Mouse (Mus musculus) neural tube, embryonic 15.5 days (tissue): ENCODE data around the gene Slit3. TPM values are rescaled to one million over a fixed set of nuclear protein-coding genes. Genes with fewer than 3 reads are reported as not detected.

Source experiments
- ATAC-seq: fragments of 200-750 bp; cut with Nextera tagmentation; 2 replicates; pipeline ENCODE4 v1.8.0; 2017; ENCODE audit warnings: mild to moderate bottlenecking, moderate TSS enrichment, moderate library complexity; ENCODE audit not compliant: low FRiP score
- H3K27ac ChIP-seq: fragments of 300-500 bp; sonication (generic); replicated peaks from 2 replicates; pipeline ENCODE4 v1.5.1; 2015; ENCODE audit warnings: mild to moderate bottlenecking, inconsistent platforms
- H3K27me3 ChIP-seq: fragments of 300-500 bp; sonication (generic); replicated peaks from 2 replicates; pipeline ENCODE4 v1.6.1; 2015; ENCODE audit warnings: inconsistent platforms
- H3K36me3 ChIP-seq: fragments of 300-500 bp; sonication (generic); 2 replicates; pipeline ENCODE4 v1.6.1; 2015; ENCODE audit warnings: inconsistent platforms
- H3K4me1 ChIP-seq: fragments of 300-500 bp; sonication (generic); 2 replicates; pipeline ENCODE4 v1.6.1; 2015; ENCODE audit warnings: inconsistent platforms
- H3K4me2 ChIP-seq: fragments of 300-500 bp; sonication (generic); 2 replicates; pipeline ENCODE4 v1.6.1; 2015; ENCODE audit warnings: inconsistent platforms, mild to moderate bottlenecking, moderate library complexity
- H3K4me3 ChIP-seq: fragments of 300-500 bp; sonication (generic); replicated peaks from 2 replicates; pipeline ENCODE4 v1.5.1; 2015; ENCODE audit warnings: mild to moderate bottlenecking, inconsistent platforms
- H3K9ac ChIP-seq: fragments of 300-500 bp; sonication (generic); replicated peaks from 2 replicates; pipeline ENCODE4 v1.6.1; 2015; ENCODE audit warnings: mild to moderate bottlenecking, inconsistent platforms
- H3K9me3 ChIP-seq: fragments of 300-500 bp; sonication (generic); replicated peaks from 2 replicates; pipeline ENCODE4 v1.6.1; 2016; ENCODE audit warnings: inconsistent platforms
- WGBS: fragments of 180-500 bp; shearing (Covaris S2); methylation state at CpG from one replicate; pipeline ENCODE4 v1.1.7; 2015; ENCODE audit warnings: mixed read lengths; 5-methylcytosine and 5-hydroxymethylcytosine counted together
- polyA plus RNA-seq: library from polyadenylated mRNA; unstranded; fragments of >200 nt; fragmentation: Nextera tagmentation; extraction: Ambion mirVana; gene quantifications from 2 replicates; pipeline ENCODE4 v1.2.1, GENCODE M21; 2015

Slit3 gene
- polyA plus RNA-seq, 1 experiment from 2014 or later: 26.2 TPM

GRCm38 (mm10) chr11:35732366-35732765, 611.3 kb downstream of the Slit3 start:
- Histone ChIP-seq H3K9ac (no peak overlapping the region), H3K27me3 (no peaks in the 10 kb centered on the region), H3K4me2 (no peak overlapping the region), H3K4me3 (no peak overlapping the region), H3K4me1 (peaks cover 9% of the 10 kb centered on the region), H3K27ac (no peak overlapping the region), H3K9me3 (no peaks in the 10 kb centered on the region), H3K36me3 (no peaks in the 10 kb centered on the region)
- ATAC-seq: no peak
- 72% methylated on average over 1 of the region's 1 CpGs for WGBS

DNA sequence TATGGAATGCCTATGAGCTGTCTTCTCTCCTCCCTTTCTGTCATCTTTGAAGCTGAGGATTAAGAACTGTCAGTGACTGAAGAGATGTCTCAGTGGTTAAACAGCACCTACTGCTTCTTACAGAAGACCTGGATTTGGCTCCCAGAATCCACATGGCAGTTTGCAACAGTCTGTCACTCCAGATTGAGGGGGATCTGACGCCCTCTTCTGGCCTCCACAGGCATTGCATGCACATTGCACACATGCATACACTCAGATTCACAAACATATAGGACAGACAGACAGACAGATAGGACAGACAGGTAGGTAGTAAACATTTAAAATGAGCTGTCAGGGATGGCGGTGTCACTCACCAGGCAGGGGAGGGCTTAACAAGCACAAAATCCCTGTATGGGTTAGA, 615.8 kb downstream of the Slit3 start:
- H3K36me3 ChIP-seq: no peaks in the 10 kb centered on the region
- H3K4me1 ChIP-seq: no peaks in the 10 kb centered on the region
- no peak overlapping the region for H3K4me2 ChIP-seq
- H3K27me3 ChIP-seq: no peaks in the 10 kb centered on the region
- H3K27ac ChIP-seq: no peak overlapping the region
- H3K9me3 ChIP-seq: no peaks in the 10 kb centered on the region
- H3K9ac ChIP-seq: no peak overlapping the region
- WGBS: 77% methylated on average over 2 of the region's 2 CpGs
- H3K4me3 ChIP-seq: no peak overlapping the region
- ATAC-seq: no peak

DNA sequence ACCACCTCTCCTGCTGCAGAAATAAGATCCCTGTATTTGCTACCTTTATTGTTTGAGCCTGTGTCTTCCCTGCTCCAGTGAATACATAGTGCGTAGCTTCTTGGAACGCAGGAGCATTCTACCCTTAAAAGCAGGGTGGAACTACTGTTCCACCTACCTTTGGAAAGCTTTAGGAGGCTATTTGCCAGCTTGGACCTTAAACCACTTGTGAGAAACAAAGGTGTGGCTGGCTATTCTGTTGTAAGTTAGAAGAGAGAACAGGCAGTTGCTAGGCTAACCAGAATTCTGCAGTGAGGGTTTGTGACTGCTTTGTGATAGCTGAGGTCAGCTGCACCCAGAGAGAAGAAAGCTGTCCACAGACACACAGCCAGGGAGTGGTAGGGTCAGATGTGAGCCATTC, 616.2 kb downstream of the Slit3 start:
- Histone ChIP-seq H3K27ac (no peak overlapping the region), H3K9me3 (no peaks in the 10 kb centered on the region), H3K36me3 (no peaks in the 10 kb centered on the region), H3K9ac (no peak overlapping the region), H3K4me3 (no peak overlapping the region), H3K27me3 (no peaks in the 10 kb centered on the region), H3K4me2 (no peak overlapping the region), H3K4me1 (no peaks in the 10 kb centered on the region)
- WGBS: 96% methylated on average over 2 of the region's 2 CpGs
- no peak for ATAC-seq

- no peaks in the 10 kb centered on the region for H3K9me3 ChIP-seq
- H3K36me3 ChIP-seq: no peaks in the 10 kb centered on the region
- no peak overlapping the region for H3K27ac ChIP-seq
- no peak overlapping the region for H3K4me3 ChIP-seq
- ATAC-seq: no peak
- 84% methylated on average over 3 of the region's 3 CpGs for WGBS
- H3K27me3 ChIP-seq: no peaks in the 10 kb centered on the region
- H3K9ac ChIP-seq: no peak overlapping the region
- H3K4me2 ChIP-seq: no peak overlapping the region
- H3K4me1 ChIP-seq: no peaks in the 10 kb centered on the region
These were observed 617.1 kb downstream of the Slit3 start for GRCm38 (mm10) chr11:35738102-35738501.

GRCm38 (mm10) chr11:35743586-35743985, 622.6 kb downstream of the Slit3 start:
- no peak for ATAC-seq
- H3K4me1 ChIP-seq: no peaks in the 10 kb centered on the region
- no peak overlapping the region for H3K4me3 ChIP-seq
- H3K9ac ChIP-seq: no peak overlapping the region
- WGBS: 81% methylated on average over 6 of the region's 6 CpGs
- no peak overlapping the region for H3K27ac ChIP-seq
- H3K4me2 ChIP-seq: no peak overlapping the region
- no peaks in the 10 kb centered on the region for H3K9me3 ChIP-seq
- no peaks in the 10 kb centered on the region for H3K36me3 ChIP-seq
- H3K27me3 ChIP-seq: no peaks in the 10 kb centered on the region

DNA sequence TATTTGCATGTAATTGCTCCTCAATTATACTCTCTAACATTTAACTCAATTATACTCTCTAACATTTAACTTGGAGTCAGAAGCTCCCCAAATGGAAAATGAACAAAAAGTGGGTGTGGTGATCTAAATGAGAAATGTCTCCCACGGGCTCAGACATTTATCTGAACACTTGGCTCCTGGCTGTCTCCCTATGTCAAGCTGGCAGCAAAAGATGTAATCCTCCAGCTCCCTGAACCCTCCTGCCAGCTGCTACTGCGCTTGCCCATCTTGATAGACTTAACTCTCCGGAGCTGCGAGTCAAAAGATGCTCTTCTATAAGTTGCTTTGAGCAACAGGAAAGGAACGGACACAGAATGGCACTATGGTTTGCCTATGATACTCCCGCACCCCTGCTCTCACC, 623.5 kb downstream of the Slit3 start:
- ATAC-seq: no peak
- Histone ChIP-seq H3K9ac (no peak overlapping the region), H3K27ac (no peak overlapping the region), H3K27me3 (no peaks in the 10 kb centered on the region), H3K4me1 (no peaks in the 10 kb centered on the region), H3K9me3 (no peaks in the 10 kb centered on the region), H3K4me3 (no peak overlapping the region), H3K4me2 (no peak overlapping the region), H3K36me3 (no peaks in the 10 kb centered on the region)
- WGBS: 93% methylated on average over 6 of the region's 6 CpGs

DNA sequence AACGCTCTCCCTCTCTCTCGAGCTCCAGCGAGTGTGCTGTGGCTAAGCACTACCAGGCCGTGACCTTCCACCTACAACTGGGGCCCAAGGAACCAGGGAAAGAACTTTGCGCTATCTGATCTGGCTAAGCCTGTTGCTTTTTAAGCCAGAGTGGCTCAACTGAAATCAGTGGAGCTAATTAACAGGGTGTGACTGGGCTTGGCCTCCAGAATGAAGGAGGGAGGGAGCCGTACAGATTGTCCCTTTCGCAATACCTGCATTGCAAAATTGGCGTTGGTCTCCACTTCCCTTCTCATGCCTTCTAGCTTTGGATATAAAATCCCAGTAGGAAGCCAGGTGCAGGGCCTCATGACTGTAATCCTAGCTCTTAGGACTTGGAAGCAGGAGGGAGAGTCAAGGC, 629.6 kb downstream of the Slit3 start:
- H3K36me3 ChIP-seq: no peaks in the 10 kb centered on the region
- H3K27ac ChIP-seq: no peak overlapping the region
- 87% methylated on average over 8 of the region's 8 CpGs for WGBS
- H3K4me2 ChIP-seq: no peak overlapping the region
- no peak for ATAC-seq
- H3K4me1 ChIP-seq: 0 out of 2 replicates have a peak, but pooled peaks cover 3% of the 10 kb centered on the region
- H3K9me3 ChIP-seq: no peaks in the 10 kb centered on the region
- no peak overlapping the region for H3K4me3 ChIP-seq
- no peaks in the 10 kb centered on the region for H3K27me3 ChIP-seq
- H3K9ac ChIP-seq: no peak overlapping the region

- Histone ChIP-seq H3K27me3 (no peaks in the 10 kb centered on the region), H3K4me2 (no peak overlapping the region), H3K36me3 (no peaks in the 10 kb centered on the region), H3K4me1 (0 out of 2 replicates have a peak, but pooled peaks cover 5% of the 10 kb centered on the region), H3K9me3 (no peaks in the 10 kb centered on the region), H3K9ac (no peak overlapping the region), H3K27ac (no peak overlapping the region), H3K4me3 (no peak overlapping the region)
- 77% methylated on average over 4 of the region's 4 CpGs for WGBS
- ATAC-seq: no peak
These were observed 633.9 kb downstream of the Slit3 start for GRCm38 (mm10) chr11:35754906-35755418.

GRCm38 (mm10) chr11:35755546-35755945, 634.5 kb downstream of the Slit3 start:
- Histone ChIP-seq H3K27me3 (no peaks in the 10 kb centered on the region), H3K27ac (no peak overlapping the region), H3K36me3 (no peaks in the 10 kb centered on the region), H3K9ac (no peak overlapping the region), H3K4me3 (no peak overlapping the region), H3K4me1 (0 out of 2 replicates have a peak, but pooled peaks cover 5% of the 10 kb centered on the region), H3K4me2 (no peak overlapping the region), H3K9me3 (no peaks in the 10 kb centered on the region)
- ATAC-seq: no peak
- WGBS: 35% methylated on average over 6 of the region's 6 CpGs

- H3K4me3 ChIP-seq: no peak overlapping the region
- H3K9me3 ChIP-seq: no peaks in the 10 kb centered on the region
- H3K36me3 ChIP-seq: no peaks in the 10 kb centered on the region
- H3K27me3 ChIP-seq: no peaks in the 10 kb centered on the region
- H3K9ac ChIP-seq: no peak overlapping the region
- 0 out of 2 replicates have a peak, but pooled peaks cover 5% of the 10 kb centered on the region for H3K4me1 ChIP-seq
- H3K27ac ChIP-seq: no peak overlapping the region
- no peak overlapping the region for H3K4me2 ChIP-seq
- ATAC-seq: no peak
- WGBS: 83% methylated on average over 11 of the region's 11 CpGs
These were observed 635.6 kb downstream of the Slit3 start for GRCm38 (mm10) chr11:35756411-35757303.
